Mouse (Mus musculus) central nervous system, embryonic 18 days (tissue): ENCODE measurements around the gene Musk. TPM values are rescaled to one million over a fixed set of nuclear protein-coding genes. Genes with fewer than 3 reads are reported as not detected.

Source experiments
- polyA plus RNA-seq: library from polyadenylated mRNA; depleted of rRNA; stranded (reverse); fragments of >200 nt; gene quantifications from 2 replicates; pipeline ENCODE4 v1.2.3, GENCODE M21; 2012; rRNA removed

Musk gene
- 0.18 and 0.37 TPM in 2 replicates for polyA plus RNA-seq

DNA sequence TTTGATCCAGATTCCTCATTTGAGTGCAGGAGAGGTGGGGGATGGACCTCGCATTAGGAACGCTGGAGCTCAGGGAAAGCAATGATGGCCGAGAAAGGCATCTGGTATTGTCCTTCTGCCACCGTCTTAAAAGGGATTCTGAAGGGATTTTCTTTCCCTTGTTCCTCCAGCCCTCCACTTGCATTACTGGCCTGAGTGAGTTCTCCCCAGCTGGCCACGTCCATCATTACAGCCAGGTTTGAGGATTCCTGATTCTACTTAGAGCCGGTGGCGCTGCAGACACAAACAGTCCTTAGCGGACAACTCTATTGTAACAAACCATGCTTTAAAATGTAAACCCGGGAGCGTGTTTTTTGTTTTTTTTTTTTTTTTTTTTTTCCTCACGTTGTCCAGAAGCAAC lies at the start of gene Musk:
TSS of gene Musk (plus strand) at position 274 of the 400 bp plus-strand sequence.

Other genes starting within 250 kb of the Musk start
- 1.1 and 1.5 TPM in 2 replicates for gene Svep1, start 79.1 kb upstream of the Musk start, polyA plus RNA-seq